Mouse (Mus musculus): ENCODE results near the gene Smim11. TPM values are rescaled to one million over a fixed set of nuclear protein-coding genes. Genes with fewer than 3 reads are reported as not detected.

Smim11 gene
- polyA plus RNA-seq, 1 experiment from 2014 or later, result 144 TPM

DNA sequence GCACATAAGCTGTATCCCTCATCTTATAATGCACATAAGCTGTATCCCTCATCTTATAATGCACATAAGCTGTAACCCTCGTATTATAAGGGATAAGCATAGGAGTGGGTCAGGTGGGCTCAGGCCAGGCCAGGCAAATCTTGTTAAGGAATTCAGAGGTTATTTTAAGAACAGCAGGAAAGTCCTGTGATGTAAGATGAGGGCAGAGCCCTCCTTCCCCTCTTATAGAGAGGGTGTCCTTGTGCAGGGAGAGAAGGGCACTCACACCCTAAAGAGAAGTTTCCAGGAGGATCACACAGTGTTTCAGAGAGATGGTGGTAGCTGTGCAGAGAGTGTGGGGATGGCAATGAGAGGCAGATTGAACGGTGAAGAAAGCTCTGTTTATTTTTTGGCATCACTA, 5.8 kb upstream of the Smim11 start:
- H3K27me3 ChIP-seq, result peaks cover 7% of the 10 kb centered on the region; the same call in 1 of the 2 replicates
- H3K27ac ChIP-seq, result no peak overlapping the region
- H3K4me2 ChIP-seq, result no peak overlapping the region
- H3K36me3 ChIP-seq (ENCODE audit: poor library complexity, severe bottlenecking), result no peaks in the 10 kb centered on the region
- no peak for ATAC-seq
- no peaks in the 10 kb centered on the region for H3K9me3 ChIP-seq (replicated peaks)
- H3K9ac ChIP-seq, result no peak overlapping the region
- H3K4me3 ChIP-seq, result no peak overlapping the region
- H3K4me1 ChIP-seq, result peaks cover 1% of the 10 kb centered on the region
- 80% methylated on average over 2 of the region's 2 CpGs for WGBS

DNA sequence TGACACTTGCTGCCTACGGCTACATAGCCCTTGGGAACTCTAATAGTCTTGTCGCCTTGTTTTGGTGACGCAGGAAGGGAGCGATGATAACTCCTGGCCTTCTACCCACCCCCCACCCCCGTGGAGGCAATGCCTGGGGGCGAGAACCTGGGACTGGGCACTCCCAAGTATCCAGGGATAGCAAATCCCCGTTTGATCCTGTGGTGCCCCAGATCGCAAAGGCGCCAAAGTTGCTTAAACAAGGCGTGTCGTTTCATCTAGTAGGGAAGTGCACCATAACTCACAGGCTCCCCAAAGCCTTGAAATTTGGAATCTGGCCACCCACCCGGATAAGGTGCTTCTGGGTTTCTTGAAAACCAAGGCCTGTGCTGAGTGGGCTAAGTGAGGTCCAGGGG, 323 bp downstream of the Smim11 start:
- ATAC-seq, result no peak
- peak overlapping the region; percentile 69 for H3K4me3 ChIP-seq
- H3K9me3 ChIP-seq (replicated peaks), result no peaks in the 10 kb centered on the region
- H3K9ac ChIP-seq, result peak overlapping the region; percentile 81
- 1% methylated on average over 12 of the region's 12 CpGs for WGBS
- H3K4me1 ChIP-seq, result peaks cover 21% of the 10 kb centered on the region
- H3K27me3 ChIP-seq, result 0 out of 2 replicates have a peak, but pooled peaks cover 3% of the 10 kb centered on the region
- H3K4me2 ChIP-seq, result peak overlapping the region; percentile 83
- H3K36me3 ChIP-seq (ENCODE audit: poor library complexity, severe bottlenecking), result peaks cover 11% of the 10 kb centered on the region
- H3K27ac ChIP-seq, result peak overlapping the region; percentile 48

DNA sequence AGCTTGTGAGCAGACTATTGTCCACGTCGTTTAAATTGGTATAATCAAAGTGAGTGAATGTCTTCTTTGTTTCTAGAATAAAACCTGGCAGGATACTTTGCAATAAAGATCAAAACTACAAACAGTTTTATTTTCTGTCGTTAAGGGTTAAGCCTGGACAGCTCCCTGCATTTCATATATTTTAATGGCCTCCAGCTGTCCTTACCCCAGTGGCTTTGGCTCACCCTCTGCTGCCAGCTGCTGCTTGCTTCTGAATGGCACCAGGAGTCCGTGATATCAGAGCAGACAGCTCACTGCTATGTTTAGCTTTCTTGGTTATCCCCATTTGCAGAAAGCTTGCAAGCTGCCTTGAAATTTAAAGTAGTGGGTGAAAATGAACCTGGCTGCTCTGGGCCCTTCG, 903 bp downstream of the Smim11 start:
- H3K27me3 ChIP-seq, result no peaks in the 10 kb centered on the region
- peaks cover 17% of the 10 kb centered on the region for H3K36me3 ChIP-seq (ENCODE audit: poor library complexity, severe bottlenecking)
- H3K9ac ChIP-seq, result peak overlapping the region; percentile 81
- peaks cover 21% of the 10 kb centered on the region for H3K4me1 ChIP-seq
- ATAC-seq, result no peak; the same call in 1 of the 2 replicates
- 0 out of 2 replicates have a peak overlapping the region, but pooled peaks have one; percentile 48 for H3K27ac ChIP-seq
- peak overlapping the region; percentile 83 for H3K4me2 ChIP-seq
- H3K9me3 ChIP-seq (replicated peaks), result no peaks in the 10 kb centered on the region
- WGBS, result 26% methylated on average over 5 of the region's 5 CpGs
- peak overlapping the region; percentile 69 for H3K4me3 ChIP-seq

DNA sequence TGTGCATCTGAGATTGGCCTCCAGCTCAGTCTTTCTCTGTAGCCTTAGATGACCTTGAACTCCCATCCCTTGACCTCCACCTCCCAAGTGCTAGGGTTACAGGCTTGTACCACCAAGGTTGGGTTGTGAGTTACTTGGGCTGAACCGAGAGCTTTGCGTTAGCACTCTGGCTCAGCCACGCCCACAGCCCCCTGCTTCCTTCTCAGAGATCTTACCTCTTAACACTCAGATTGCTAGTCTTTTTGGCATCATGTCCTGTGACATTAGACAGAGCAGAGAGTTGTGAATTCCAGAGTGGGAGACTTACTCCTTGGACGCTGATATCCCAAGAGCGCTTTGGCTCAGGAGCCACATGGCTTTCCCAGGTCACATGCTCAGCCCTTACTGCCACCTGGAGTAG, 1.4 kb downstream of the Smim11 start:
- peaks cover 22% of the 10 kb centered on the region for H3K36me3 ChIP-seq (ENCODE audit: poor library complexity, severe bottlenecking)
- no peak for ATAC-seq
- peak overlapping the region; percentile 83 for H3K4me2 ChIP-seq
- 73% methylated on average over 5 of the region's 5 CpGs for WGBS
- peaks cover 21% of the 10 kb centered on the region for H3K4me1 ChIP-seq
- no peaks in the 10 kb centered on the region for H3K9me3 ChIP-seq (replicated peaks)
- H3K9ac ChIP-seq, result peak overlapping the region; percentile 81
- 0 out of 2 replicates have a peak overlapping the region, but pooled peaks have one; percentile 48 for H3K27ac ChIP-seq
- no peaks in the 10 kb centered on the region for H3K27me3 ChIP-seq
- H3K4me3 ChIP-seq, result peak overlapping the region; percentile 69; the same call in 1 of the 2 replicates

DNA sequence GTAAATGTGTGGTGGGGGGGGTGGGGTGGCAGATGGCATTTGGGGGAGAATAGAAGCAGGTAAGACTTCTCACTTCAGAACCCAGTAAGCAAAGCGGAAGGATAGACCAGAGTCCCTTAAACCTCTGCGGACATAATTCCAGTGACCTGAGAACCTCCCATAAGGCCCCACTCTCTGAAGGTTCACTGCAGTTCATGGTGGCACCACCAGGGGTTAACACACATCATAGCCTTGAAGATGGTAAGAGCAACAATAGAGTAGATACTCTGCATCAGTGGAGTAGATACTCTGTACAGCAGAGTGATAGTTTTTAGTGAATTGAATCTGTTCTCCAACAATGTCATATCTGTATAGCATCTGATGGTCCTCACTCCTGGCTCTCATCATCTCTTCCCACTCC, 4.4 kb downstream of the Smim11 start:
- H3K4me1 ChIP-seq, result peaks cover 26% of the 10 kb centered on the region
- H3K36me3 ChIP-seq (ENCODE audit: poor library complexity, severe bottlenecking), result peaks cover 39% of the 10 kb centered on the region
- no peak overlapping the region for H3K4me3 ChIP-seq
- H3K9me3 ChIP-seq (replicated peaks), result no peaks in the 10 kb centered on the region
- H3K9ac ChIP-seq, result no peak overlapping the region
- ATAC-seq, result no peak
- H3K27me3 ChIP-seq, result no peaks in the 10 kb centered on the region
- no peak overlapping the region for H3K27ac ChIP-seq
- no peak overlapping the region for H3K4me2 ChIP-seq
- WGBS, result 94% methylated on average over 2 of the region's 2 CpGs

DNA sequence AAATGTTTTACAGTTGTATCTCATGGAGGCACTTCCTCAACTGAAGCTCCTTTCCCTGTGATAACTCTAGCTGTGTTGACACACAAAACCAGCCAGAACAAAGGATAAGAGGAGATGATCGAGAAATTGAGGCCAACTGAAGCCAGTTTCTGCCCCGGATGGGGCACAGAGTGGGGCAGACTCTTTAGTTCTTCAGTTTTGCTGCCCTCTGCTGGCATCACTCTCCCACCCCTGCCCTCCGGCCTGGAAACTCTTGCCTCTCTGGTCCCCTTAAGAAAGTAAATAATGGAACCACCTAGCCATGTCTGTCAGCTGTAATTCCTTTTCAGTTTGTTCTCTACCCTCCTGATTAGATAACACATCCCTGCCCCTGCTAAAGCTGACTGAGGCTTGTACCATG, 6.9 kb downstream of the Smim11 start:
- no peak overlapping the region for H3K4me3 ChIP-seq
- no peaks in the 10 kb centered on the region for H3K27me3 ChIP-seq
- WGBS, result 83% methylated on average over 3 of the region's 3 CpGs
- H3K27ac ChIP-seq, result no peak overlapping the region
- H3K9me3 ChIP-seq (replicated peaks), result no peaks in the 10 kb centered on the region
- H3K4me1 ChIP-seq, result peaks cover 9% of the 10 kb centered on the region
- no peak overlapping the region for H3K9ac ChIP-seq
- H3K4me2 ChIP-seq, result no peak overlapping the region
- H3K36me3 ChIP-seq (ENCODE audit: poor library complexity, severe bottlenecking), result peaks cover 64% of the 10 kb centered on the region
- no peak for ATAC-seq

DNA sequence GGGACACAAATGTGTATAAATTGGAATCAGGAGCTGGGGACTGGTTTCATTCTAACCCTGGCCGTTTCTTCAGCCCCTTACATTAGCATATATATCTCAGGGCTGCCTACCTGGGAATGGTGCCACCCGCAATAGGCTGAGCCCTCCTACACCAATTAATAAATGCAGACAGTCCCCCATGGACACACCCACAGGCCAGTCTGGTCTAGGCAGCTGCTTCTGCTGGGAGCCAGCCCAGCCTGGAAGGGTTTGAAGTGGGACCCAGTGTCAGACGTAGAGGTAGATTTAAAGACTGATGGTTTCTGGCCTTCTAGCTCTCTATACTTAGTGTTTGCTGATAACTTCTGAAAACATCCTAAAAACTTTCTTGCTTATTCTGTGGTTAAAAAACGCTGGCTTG, 8.0 kb downstream of the Smim11 start:
- no peak for ATAC-seq
- no peak overlapping the region for H3K4me3 ChIP-seq
- no peak overlapping the region for H3K4me2 ChIP-seq
- no peak overlapping the region for H3K9ac ChIP-seq
- peaks cover 9% of the 10 kb centered on the region; the same call in 1 of the 2 replicates for H3K4me1 ChIP-seq
- H3K27ac ChIP-seq, result 0 out of 2 replicates have a peak overlapping the region, but pooled peaks have one; percentile 6
- peaks cover 69% of the 10 kb centered on the region for H3K36me3 ChIP-seq (ENCODE audit: poor library complexity, severe bottlenecking)
- no peaks in the 10 kb centered on the region for H3K27me3 ChIP-seq
- H3K9me3 ChIP-seq (replicated peaks), result no peaks in the 10 kb centered on the region
- WGBS, result 39% methylated on average over 4 of the region's 4 CpGs

DNA sequence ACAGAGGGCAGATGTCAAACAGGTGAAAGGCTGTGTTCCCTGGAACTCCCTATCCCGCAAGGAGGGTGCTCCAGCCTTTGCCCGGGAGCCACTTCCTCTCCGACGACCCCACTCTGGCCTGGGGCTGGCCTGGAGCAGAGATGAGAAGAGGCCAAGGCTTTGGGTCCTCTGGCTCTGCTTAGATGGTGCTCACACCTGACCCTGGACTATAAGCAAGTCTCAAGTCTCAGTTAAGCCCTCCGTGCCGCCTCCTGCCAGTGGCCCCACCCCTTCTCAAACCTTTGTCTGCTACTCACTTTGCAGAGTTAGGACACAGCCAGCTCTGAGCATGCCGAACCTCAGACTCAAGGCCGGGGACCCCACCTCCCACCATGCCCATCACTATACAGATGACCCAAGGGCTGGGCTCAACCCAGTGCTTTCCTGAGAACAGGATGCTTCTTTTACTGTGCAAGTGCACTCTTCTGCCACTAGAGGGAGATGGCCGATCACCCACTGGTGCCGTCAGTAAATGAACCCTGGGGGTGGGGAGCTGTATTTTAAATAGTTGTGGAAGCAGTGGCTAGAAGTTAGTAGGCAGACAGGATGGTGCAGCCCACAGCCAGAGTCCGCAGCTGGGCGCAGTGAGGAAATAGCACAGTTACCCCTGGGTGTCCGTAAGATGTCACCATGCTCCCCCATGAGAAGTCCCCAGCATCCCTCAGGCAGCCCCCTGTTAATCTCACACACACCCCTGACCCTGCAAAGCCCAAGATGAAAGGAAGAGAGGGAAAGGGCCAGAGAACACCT, 13.1 kb downstream of the Smim11 start:
- no peaks in the 10 kb centered on the region for H3K9me3 ChIP-seq (replicated peaks)
- WGBS, result 52% methylated on average over 13 of the region's 13 CpGs
- 0 out of 2 replicates have a peak overlapping the region, but pooled peaks have one; percentile 4 for H3K9ac ChIP-seq
- H3K27ac ChIP-seq, result no peak overlapping the region
- ATAC-seq, result peak; percentile 75
- no peak overlapping the region for H3K4me3 ChIP-seq
- H3K27me3 ChIP-seq, result no peaks in the 10 kb centered on the region
- no peak overlapping the region for H3K4me2 ChIP-seq
- H3K4me1 ChIP-seq, result peaks cover 9% of the 10 kb centered on the region; the same call in 1 of the 2 replicates
- H3K36me3 ChIP-seq (ENCODE audit: poor library complexity, severe bottlenecking), result peaks cover 32% of the 10 kb centered on the region

DNA sequence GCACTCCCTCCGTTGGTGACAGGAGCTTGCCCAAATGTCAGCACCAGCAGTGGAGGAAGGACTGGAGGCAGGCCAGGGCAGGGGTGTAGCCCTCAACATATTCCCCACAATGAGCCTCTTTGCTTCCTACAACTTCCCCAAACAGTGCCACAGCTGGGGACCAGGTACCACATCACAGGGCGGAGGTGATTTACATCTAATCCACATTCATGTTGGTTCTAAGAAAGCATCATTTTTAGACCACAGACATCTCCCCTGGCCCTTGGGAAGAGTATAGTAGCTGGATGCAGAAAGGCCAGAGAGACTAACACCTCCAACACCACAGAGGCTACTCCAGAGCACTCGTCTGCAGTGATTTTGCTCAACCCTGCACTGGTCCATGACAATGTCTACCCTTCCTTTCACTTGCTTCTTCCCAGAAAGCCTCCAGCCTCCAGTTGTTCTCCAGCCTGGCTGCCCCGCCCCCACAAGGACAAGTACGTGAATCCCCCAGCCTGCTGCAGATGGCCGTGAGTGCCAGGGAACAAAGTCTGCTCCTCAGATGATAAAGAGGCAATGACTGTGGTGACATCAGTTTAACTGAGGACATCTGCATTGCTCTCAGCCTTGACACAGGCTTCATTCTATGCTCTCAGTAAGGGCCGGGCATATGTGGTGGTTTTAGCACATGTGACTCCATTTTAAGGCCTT, 15.1 kb downstream of the Smim11 start:
- Histone ChIP-seq H3K9me3 (replicated peaks) (no peaks in the 10 kb centered on the region), H3K4me1 (0 out of 2 replicates have a peak, but pooled peaks cover 3% of the 10 kb centered on the region), H3K9ac (no peak overlapping the region), H3K36me3 (ENCODE audit: poor library complexity, severe bottlenecking) (peaks cover 23% of the 10 kb centered on the region), H3K27ac (no peak overlapping the region), H3K27me3 (no peaks in the 10 kb centered on the region), H3K4me2 (no peak overlapping the region), H3K4me3 (no peak overlapping the region)
- 81% methylated on average over 7 of the region's 7 CpGs for WGBS
- ATAC-seq, result no peak

DNA sequence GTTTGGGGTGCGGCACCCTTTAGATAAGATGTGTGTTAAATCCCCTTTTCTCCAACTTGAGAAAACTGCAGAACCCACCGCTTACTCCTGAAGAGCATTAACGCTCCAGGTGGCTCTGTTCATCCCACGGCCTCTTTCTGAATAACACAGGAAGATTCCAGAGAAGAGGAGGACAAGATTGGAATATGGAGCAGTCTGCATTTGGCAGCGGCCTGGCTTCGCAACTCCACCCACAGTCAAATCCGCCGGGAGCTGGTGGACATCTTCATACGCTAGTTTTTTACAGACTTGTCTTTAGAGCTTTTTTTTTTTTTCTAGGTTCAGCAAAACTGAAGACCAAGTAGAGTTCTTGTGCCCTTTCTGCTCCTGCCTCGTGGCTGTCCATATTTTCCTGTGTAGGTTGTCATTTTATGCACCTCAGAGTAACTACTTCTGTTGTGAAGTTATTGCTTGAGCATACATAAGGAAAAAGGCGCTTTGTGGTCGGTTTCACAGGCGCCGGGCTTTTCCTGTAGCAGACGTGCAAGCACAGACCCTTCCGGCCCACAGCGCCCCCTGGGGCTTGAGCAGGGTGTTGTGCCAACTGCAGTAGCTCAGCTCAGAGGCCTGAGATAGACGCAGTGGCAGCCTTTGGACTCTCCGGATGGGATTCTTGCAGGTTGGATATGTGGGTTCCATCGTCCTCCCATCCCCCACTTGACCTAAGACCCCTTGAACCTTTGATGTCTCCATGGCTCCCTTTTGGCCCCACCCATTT, 18.4 kb downstream of the Smim11 start:
- Histone ChIP-seq H3K27ac (no peak overlapping the region), H3K4me1 (peaks cover 7% of the 10 kb centered on the region), H3K4me3 (no peak overlapping the region), H3K9ac (no peak overlapping the region), H3K36me3 (ENCODE audit: poor library complexity, severe bottlenecking) (no peaks in the 10 kb centered on the region), H3K4me2 (no peak overlapping the region), H3K27me3 (no peaks in the 10 kb centered on the region), H3K9me3 (replicated peaks) (no peaks in the 10 kb centered on the region)
- no peak for ATAC-seq
- 67% methylated on average over 20 of the region's 20 CpGs for WGBS

DNA sequence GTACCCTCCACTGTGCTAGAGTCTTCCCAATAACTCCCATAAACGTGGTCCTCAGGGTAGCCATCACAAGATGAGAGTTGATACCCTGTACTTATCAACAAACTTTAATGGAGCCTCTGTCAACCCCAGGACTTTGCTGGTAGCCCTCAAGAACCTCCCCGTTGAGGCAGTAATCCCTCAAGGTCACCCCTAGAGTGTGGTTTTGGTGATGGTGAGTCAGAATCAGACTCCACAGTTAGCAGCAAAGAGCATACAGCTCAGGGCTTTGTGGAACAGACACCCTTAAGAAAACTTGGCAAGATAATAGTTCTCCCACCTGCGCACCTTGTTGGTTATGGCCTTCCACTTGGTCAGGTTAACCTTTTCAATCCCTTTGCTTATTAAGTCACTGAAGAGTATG, 19.3 kb downstream of the Smim11 start:
- Histone ChIP-seq H3K4me1 (peaks cover 11% of the 10 kb centered on the region), H3K27ac (no peak overlapping the region), H3K9me3 (replicated peaks) (no peaks in the 10 kb centered on the region), H3K4me3 (no peak overlapping the region), H3K36me3 (ENCODE audit: poor library complexity, severe bottlenecking) (no peaks in the 10 kb centered on the region), H3K9ac (no peak overlapping the region), H3K4me2 (no peak overlapping the region), H3K27me3 (no peaks in the 10 kb centered on the region)
- no peak for ATAC-seq
- 87% methylated on average over 3 of the region's 3 CpGs for WGBS

DNA sequence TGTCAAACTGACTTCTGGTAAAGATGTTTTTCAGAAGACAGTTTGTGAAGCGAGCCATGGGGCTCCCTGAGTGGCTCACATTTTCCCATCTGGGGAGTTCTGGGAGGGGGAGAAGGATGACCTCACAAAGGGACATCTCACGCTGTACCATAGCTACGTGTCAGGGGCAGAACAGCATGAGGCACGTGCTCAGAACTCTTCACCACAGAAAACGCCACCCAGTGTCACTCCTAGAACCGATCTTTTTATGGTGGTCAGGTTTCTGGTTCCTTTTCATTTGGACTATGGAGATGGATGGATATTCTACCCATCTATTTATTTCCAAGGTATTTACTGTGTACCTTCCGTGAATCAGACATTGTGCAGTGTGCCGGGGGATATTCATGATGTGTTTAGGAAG, 20.3 kb downstream of the Smim11 start, which contains the start of gene Fam243:
Gene Fam243 (minus strand): TSS at position 101 of the 400 bp plus-strand sequence.
- 85% methylated on average over 8 of the region's 8 CpGs for WGBS
- Histone ChIP-seq H3K27ac (no peak within 1 kb of the TSS), H3K4me3 (no peak within 1 kb of the TSS), H3K4me2 (no peak within 1 kb of the TSS), H3K27me3 (no peaks in the 10 kb centered on the region), H3K4me1 (peaks cover 11% of the 10 kb centered on the region), H3K9ac (no peak within 1 kb of the TSS), H3K36me3 (ENCODE audit: poor library complexity, severe bottlenecking) (no peaks in the 10 kb centered on the region), H3K9me3 (replicated peaks) (no peaks in the 10 kb centered on the region)
- ATAC-seq, result no peak

Data from forebrain, embryonic 13.5 days (tissue).